Mouse (Mus musculus) kidney, postnatal 0 days (tissue): ENCODE data around the gene Sh3d21. TPM values are rescaled to one million over a fixed set of nuclear protein-coding genes. Genes with fewer than 3 reads are reported as not detected.
"Not testable (repeated sequence)": the region's sequence is repeated elsewhere in the genome, so short reads cannot be mapped to it uniquely, and the experiment has no call there.

ENCODE experiments used
- ATAC-seq: fragments of 200-750 bp; cut with Nextera tagmentation; replicated peaks from 2 replicates; pipeline ENCODE4 v1.8.0; 2017; ENCODE audit warnings: low read depth, moderate number of reproducible peaks, moderate TSS enrichment, moderate library complexity; ENCODE audit not compliant: low FRiP score
- DNase-seq: peaks from one replicate; pipeline ENCODE4 v3.0.0-alpha.2; 2016; ENCODE audit warnings: low spot score
- H3K27ac ChIP-seq: fragments of 300-500 bp; sonication (generic); 2 replicates; pipeline ENCODE4 v1.5.1; 2014; ENCODE audit warnings: mild to moderate bottlenecking
- H3K27me3 ChIP-seq: fragments of 300-500 bp; sonication (generic); 2 replicates; pipeline ENCODE4 v1.6.1; 2014; ENCODE audit warnings: low read length, mixed read lengths; ENCODE audit not compliant: insufficient read depth
- H3K36me3 ChIP-seq: fragments of 300-500 bp; sonication (generic); 2 replicates; pipeline ENCODE4 v1.6.1; 2014; ENCODE audit warnings: low read length, mixed read lengths; ENCODE audit not compliant: insufficient read depth
- H3K4me1 ChIP-seq: fragments of 300-500 bp; sonication (generic); replicated peaks from 2 replicates; pipeline ENCODE4 v1.6.1; 2014; ENCODE audit warnings: antibody characterized with exemption, low read length, mixed read lengths; ENCODE audit not compliant: insufficient read depth
- H3K4me2 ChIP-seq: fragments of 300-500 bp; sonication (generic); 2 replicates; pipeline ENCODE4 v1.6.1; 2014; ENCODE audit warnings: mild to moderate bottlenecking, low read length, moderate library complexity, mixed read lengths
- H3K4me3 ChIP-seq: fragments of 300-500 bp; sonication (generic); replicated peaks from 2 replicates; pipeline ENCODE4 v1.5.1; 2014; ENCODE audit warnings: low read depth, low read length
- H3K9ac ChIP-seq: fragments of 300-500 bp; sonication (generic); 2 replicates; pipeline ENCODE4 v1.6.1; 2014; ENCODE audit warnings: low read depth, low read length
- H3K9me3 ChIP-seq: fragments of 300-500 bp; sonication (generic); replicated peaks from 2 replicates; pipeline ENCODE4 v1.6.1; 2016; ENCODE audit warnings: low read length, inconsistent platforms, mixed read lengths
- CTCF ChIP-seq: IDR thresholded peaks from 2 replicates; pipeline ENCODE4 v1.5.1; 2016; ENCODE audit warnings: antibody characterized with exemption, low read depth, mild to moderate bottlenecking, moderate library complexity
- WGBS: fragments of 180-500 bp; shearing (Covaris S2); extraction: QIAGEN DNeasy Blood & Tissue Kit; methylation state at CpG from one replicate; pipeline ENCODE4 v1.1.7; 2014; 5-methylcytosine and 5-hydroxymethylcytosine counted together
- polyA plus RNA-seq: library from polyadenylated mRNA; unstranded; fragments of >200 nt; fragmentation: Nextera tagmentation; extraction: Ambion mirVana; gene quantifications from 2 replicates; pipeline ENCODE4 v1.2.1, GENCODE M21; 2015

The Sh3d21 gene
- polyA plus RNA-seq, 1 experiment from 2014 or later, result 9.7 TPM

DNA sequence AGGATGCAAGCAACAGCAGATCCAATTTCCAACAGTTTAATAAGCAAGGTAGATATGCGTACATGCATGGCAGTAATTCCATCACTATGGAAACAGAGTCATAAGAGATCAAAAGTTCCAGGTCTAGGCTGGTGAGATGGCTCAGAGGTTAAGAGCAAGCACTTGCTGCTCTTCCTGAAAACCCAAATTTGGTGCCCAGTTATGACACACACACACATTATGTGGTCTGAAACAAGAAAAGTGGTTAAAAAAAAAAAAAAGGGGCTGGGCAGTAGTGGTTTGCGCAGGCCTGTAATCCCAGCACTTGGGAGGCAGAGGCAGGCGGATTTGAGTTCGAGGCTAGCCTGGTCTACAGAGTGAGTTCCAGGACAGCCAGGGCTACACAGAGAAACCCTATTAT, 31.6 kb upstream of the Sh3d21 start:
- no peak overlapping the region for H3K4me2 ChIP-seq
- DNase-seq, result no peak
- peaks cover 24% of the 10 kb centered on the region for H3K36me3 ChIP-seq
- peaks cover 13% of the 10 kb centered on the region; the same call in 1 of the 2 replicates for H3K4me1 ChIP-seq
- no peak for ATAC-seq
- no peaks in the 10 kb centered on the region for H3K27me3 ChIP-seq
- H3K4me3 ChIP-seq, result no peak overlapping the region
- 92% methylated on average over 4 of the region's 4 CpGs for WGBS
- H3K9ac ChIP-seq, result no peak overlapping the region
- TF ChIP-seq CTCF, result no peak
- no peaks in the 10 kb centered on the region for H3K9me3 ChIP-seq
- H3K27ac ChIP-seq, result no peak overlapping the region

DNA sequence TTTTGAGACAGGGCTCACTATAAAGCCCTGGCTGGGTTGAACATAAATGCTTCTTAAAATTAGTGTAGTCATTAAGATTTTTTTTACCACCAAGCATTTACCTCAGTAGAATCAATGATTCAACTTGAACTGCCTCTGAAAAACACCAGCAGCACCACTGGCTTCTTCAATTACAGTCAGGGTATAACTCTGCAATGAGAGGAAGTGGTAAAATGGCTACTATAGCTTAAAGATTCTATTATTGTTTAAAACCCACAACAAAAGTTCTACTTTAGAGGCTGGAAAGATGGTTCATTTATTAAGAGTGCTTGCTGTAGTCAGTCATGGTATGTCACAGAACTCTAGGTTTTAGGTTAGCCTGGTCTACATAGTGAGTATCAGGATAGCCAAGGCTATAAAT, 30.9 kb upstream of the Sh3d21 start:
- no peaks in the 10 kb centered on the region for H3K9me3 ChIP-seq
- no peak for TF ChIP-seq CTCF
- H3K9ac ChIP-seq, result no peak overlapping the region
- no peaks in the 10 kb centered on the region for H3K27me3 ChIP-seq
- H3K27ac ChIP-seq, result no peak overlapping the region
- DNase-seq (no peak), ATAC-seq (no peak)
- H3K36me3 ChIP-seq, result peaks cover 24% of the 10 kb centered on the region
- H3K4me1 ChIP-seq, result peaks cover 8% of the 10 kb centered on the region; the same call in 1 of the 2 replicates
- H3K4me3 ChIP-seq, result no peak overlapping the region
- H3K4me2 ChIP-seq, result no peak overlapping the region

DNA sequence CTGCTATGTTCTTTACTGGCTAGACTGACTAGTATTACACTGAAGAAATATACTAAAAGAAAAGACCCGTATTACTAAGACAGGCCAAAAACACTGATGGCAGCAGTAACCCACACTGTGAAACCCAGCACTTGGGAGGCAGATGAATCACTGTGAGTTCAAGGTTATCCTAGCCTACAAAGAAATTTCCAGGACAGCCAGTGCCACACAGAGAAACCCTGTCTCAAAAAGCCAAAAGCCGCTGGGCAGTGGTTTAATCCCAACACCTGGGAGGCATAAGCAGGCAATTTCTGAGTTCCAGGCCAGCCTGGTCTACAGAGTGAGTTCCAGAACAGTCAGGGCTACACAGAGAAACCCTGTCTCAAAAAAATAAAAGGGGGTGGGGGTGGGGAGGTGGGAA, 27.3 kb upstream of the Sh3d21 start:
- ATAC-seq (no peak), DNase-seq (no peak)
- no peaks in the 10 kb centered on the region for H3K9me3 ChIP-seq
- 89% methylated on average over 2 of the region's 2 CpGs for whole genome bisulfite sequencing
- H3K4me1 ChIP-seq, result no peaks in the 10 kb centered on the region
- H3K36me3 ChIP-seq, result peaks cover 30% of the 10 kb centered on the region
- no peak overlapping the region for H3K27ac ChIP-seq
- H3K4me2 ChIP-seq, result no peak overlapping the region
- H3K9ac ChIP-seq, result no peak overlapping the region
- TF ChIP-seq CTCF, result no peak
- no peaks in the 10 kb centered on the region for H3K27me3 ChIP-seq
- no peak overlapping the region for H3K4me3 ChIP-seq

DNA sequence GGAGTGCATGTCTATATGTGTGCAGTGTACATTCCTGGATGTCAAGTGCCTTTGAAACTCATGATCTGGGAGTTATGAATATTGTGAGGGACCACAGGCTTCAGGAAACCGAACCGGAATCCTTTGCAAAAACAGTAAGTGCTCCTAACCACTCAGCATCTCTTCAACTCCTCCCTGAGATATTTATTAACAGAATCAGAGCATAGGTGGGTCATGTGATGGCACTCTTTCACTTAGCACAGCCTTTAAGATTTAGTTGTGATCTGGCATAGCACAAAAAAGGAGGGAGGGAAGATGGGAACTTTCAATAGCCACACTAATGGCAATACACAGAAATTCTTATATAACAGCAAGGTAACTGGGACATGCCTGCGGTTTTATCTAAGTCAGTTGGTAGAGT, 23.8 kb upstream of the Sh3d21 start:
- no peak for TF ChIP-seq CTCF
- H3K27me3 ChIP-seq, result no peaks in the 10 kb centered on the region
- no peak for DNase-seq
- no peak overlapping the region for H3K27ac ChIP-seq
- H3K4me2 ChIP-seq, result no peak overlapping the region
- H3K9me3 ChIP-seq, result no peaks in the 10 kb centered on the region
- no peak overlapping the region for H3K9ac ChIP-seq
- ATAC-seq, result no peak
- H3K36me3 ChIP-seq, result peaks cover 12% of the 10 kb centered on the region
- H3K4me1 ChIP-seq, result no peaks in the 10 kb centered on the region
- WGBS, result 81% methylated on average over 3 of the region's 3 CpGs
- no peak overlapping the region for H3K4me3 ChIP-seq

DNA sequence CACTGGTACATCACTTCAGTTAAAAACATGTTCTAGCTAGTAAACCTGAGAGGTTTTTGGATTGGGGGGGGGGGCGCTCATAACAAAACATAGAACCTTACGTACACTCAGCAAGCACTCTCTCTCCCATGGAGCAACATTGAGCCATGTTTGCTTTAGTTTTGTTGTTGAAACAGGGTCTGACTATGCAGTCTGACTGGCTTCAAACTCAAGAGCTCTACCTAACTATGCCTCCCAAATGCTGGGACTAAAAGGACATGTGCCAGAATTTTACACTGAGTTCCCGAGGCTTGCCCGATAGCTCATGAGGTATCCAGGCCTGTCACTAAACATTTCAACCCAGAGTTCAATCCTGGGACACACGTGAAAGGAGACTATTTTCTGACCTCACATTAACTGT, 19.7 kb upstream of the Sh3d21 start:
- no peak overlapping the region for H3K4me2 ChIP-seq
- peaks cover 21% of the 10 kb centered on the region; the same call in 1 of the 2 replicates for H3K36me3 ChIP-seq
- no peaks in the 10 kb centered on the region for H3K4me1 ChIP-seq
- WGBS, result 83% methylated on average over 5 of the region's 5 CpGs
- no peak overlapping the region for H3K9ac ChIP-seq
- no peak for TF ChIP-seq CTCF
- no peaks in the 10 kb centered on the region for H3K9me3 ChIP-seq
- no peak for DNase-seq
- H3K27me3 ChIP-seq, result no peaks in the 10 kb centered on the region
- no peak for ATAC-seq
- no peak overlapping the region for H3K4me3 ChIP-seq
- no peak overlapping the region for H3K27ac ChIP-seq

DNA sequence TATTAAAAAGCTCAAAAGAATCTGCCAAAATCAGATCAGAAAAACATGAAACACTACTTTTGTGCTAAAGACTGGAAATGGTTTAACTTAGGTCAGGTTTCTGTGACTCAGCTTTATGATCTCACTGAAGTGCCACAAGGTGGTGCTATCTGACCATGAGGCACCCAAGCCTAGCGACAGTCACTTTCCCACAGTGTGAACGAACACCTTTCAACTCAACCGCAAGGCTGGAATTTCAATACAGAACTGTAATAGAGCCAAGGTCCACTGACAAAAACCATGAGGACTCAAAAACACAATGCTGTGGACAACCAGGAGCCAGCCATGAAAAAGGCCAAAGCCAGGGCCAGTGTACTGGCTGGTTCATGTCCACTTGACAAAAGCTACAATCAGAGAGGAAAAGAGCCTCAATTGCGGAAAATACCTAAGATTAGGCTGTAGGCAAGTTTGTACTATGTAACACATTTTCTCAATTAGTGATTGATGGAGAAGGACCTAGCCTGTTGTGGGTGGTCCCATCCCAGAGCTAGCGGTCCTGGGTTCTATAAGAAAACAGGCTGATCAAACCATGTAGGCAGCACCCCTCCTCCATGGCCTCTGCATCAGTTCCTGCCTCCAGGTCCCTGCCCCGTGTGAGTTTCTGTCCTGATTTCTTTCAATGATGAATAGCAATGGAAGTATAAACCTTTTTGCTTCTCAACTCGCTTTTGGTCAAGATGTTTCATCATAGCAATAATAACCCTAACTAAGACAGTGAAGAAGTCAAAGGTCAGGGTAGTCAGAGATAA, 18.1 kb upstream of the Sh3d21 start:
- H3K27ac ChIP-seq, result no peak overlapping the region
- no peak for ATAC-seq
- WGBS, result 45% methylated on average over 7 of the region's 7 CpGs

DNA sequence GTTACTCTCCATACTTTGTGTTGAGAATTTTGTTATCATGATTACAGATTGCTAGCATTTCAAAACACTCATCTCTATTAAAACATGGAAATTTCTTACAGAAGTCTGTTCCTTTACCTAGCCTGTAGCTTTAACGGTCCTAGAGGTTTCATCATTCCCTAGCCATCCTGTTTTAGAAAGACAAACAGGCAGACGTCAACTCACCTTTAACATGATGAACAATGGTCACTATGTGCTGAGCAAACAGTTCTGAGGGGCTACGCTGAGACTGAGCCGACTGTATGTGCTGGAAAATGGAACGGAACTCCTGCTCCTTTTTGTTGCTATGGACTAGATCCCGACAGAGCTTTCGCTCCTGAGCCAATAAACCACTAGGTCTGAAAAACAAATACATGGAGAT, 12.7 kb upstream of the Sh3d21 start:
- 86% methylated on average over 7 of the region's 7 CpGs for WGBS

More for the DNA sequence above, 18.1 kb upstream of the Sh3d21 start:
- peak; percentile 85 for DNase-seq
- H3K4me2 ChIP-seq, result no peak overlapping the region
- no peaks in the 10 kb centered on the region for H3K27me3 ChIP-seq
- H3K4me1 ChIP-seq, result no peaks in the 10 kb centered on the region
- H3K4me3 ChIP-seq, result no peak overlapping the region
- H3K9ac ChIP-seq, result no peak overlapping the region
- H3K9me3 ChIP-seq, result no peaks in the 10 kb centered on the region
- TF ChIP-seq CTCF, result peak; percentile 87
- peaks cover 34% of the 10 kb centered on the region for H3K36me3 ChIP-seq

More for the DNA sequence above, 12.7 kb upstream of the Sh3d21 start:
- not testable (repeated sequence) for H3K27ac ChIP-seq, DNase-seq, H3K27me3 ChIP-seq, H3K4me2 ChIP-seq, H3K9ac ChIP-seq, H3K4me1 ChIP-seq, H3K9me3 ChIP-seq, ATAC-seq, H3K4me3 ChIP-seq
- peaks cover 68% of the 10 kb centered on the region for H3K36me3 ChIP-seq
